Mouse (Mus musculus) layer of hippocampus, postnatal 10 days (tissue): Measurements from ENCODE around the gene Hagh. TPM values are rescaled to one million over a fixed set of nuclear protein-coding genes. Genes with fewer than 3 reads are reported as not detected.

Experiments used
- DNase-seq, 2 experiments: peaks; one replicate each; pipeline ENCODE4 v3.0.0; 2021; ENCODE audit warnings: low spot score in 2 of 2
- total RNA-seq, 2 experiments: library from RNA; stranded (reverse); gene quantifications; 2 replicates each; pipeline ENCODE4 v1.2.3; 2021

The Hagh gene
- total RNA-seq, 2 experiments from 2014 or later = 81.5 to 87.7 TPM

DNA sequence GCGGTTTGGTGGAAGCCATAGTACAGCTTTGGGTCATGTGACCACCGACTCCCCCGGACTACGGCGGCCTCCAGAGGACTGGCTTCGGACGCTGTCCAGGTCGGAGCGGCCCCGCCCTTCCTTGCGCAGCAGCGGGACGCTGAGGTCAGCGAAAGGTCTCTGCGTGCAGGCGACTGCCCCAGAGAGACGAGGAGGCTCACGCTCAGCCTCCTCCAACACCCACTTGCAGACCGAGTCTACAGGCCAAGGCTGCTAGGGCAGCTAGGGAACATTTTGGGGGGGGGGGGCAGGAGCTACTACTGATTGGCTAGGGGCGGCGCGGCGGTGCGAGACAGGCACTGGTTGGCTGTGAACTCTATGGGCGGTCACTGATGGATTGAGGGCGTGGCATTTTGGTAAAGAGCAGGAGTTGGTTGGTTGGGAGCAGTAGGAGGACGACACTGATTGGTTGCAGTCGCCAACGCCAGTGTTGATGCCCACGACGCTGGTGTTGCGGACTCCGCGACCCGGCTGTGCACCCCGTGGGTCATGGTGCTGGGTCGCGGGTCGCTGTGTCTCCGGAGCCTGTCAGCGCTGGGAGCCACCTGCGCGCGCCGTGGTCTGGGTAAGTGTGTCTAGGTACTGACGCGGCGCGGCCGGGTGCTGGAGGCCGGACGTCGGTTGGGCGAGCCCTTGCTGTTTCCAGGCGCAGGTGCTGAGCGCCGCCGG, 10.3 kb downstream of the Hagh start, which contains the start of gene Fahd1:
Gene Fahd1 (minus strand): TSS at position 300 of the 708 bp plus-strand sequence.
- peak; percentile 92 to 93 for DNase-seq

DNA sequence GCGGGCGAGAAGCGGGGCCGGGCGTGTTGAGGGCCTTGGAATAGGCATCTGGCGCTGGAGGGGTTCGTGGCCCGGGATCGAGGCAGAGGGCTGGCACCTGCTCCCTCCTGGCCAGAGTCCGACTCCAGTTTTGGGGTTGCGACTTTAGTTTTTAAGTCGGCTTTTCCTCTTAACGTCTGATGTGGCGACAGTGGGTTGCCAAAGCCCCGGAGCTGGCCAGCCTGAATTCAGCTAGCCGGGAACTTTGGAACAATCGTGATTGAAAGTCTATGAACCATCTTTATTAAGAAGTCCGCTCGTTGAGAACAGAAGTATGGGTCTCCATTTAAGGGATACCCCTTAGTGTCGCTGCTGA, 10.8 kb downstream of the Hagh start:
- no peak for DNase-seq

DNA sequence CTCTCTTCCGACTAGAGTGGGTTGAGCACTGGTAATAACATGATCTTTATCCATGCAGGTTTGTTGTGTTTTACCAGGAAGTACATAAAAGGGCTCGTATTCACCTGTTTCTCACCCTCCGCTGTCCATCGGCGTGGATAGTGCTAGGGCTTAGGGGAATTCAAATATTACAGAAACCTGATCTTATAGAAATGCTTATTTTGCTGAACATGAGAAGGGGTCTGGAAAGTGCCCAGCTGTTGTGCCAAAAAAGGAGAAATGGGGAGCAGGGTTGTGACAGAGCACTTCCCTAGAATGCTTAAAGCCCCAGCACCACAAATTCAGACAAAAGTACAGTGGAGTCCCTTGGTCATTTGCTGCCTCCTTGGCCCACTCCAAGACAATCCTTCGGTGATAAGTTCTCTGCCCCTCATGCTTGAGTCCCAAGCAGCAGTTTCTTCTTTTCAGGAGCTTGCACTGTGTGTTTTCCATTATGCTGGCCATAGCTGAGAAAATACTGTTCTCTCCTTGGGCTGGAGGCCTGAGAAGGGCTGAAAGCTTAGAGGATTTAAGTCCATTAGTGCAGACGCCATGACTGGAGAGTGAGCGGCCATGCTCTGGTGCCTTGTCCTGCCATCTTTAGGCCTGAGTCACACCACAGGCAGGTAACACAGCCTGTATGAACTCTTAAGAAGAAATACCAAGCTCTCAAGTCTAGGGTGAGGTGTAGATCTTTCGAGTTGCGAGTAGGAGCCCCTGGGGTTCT, 11.6 kb downstream of the Hagh start:
- no peak for DNase-seq

DNA sequence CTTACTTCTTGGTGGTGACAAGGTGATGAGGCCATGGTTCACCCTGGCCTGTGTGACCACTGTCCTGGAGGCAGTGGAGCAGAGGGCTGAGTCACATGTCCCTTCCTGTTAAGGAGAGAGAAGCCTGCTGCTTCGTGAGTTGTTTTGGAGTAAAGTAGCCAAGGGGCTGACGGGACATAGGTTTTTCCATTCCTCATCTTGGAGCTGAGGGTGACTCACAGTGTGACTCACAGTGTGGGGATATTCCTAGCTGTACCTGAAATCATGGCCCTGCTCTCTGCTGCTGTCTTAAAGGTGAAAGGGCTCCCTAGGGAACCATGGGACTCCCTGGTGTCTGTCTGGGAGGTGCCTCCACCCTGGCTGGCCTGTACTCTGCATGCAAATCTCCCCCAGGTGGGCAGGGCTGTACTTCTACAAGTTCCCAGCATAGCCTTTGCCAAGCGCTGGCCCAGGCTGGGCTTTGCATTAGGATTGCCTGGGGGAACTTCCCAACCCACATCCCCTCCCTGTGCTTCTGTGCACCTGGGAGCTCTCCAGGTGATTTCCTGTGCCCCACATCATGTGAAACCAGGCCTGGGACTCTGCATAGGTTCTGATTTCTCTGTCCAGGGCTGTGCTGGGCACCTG, 16.0 kb downstream of the Hagh start:
- no peak for DNase-seq

DNA sequence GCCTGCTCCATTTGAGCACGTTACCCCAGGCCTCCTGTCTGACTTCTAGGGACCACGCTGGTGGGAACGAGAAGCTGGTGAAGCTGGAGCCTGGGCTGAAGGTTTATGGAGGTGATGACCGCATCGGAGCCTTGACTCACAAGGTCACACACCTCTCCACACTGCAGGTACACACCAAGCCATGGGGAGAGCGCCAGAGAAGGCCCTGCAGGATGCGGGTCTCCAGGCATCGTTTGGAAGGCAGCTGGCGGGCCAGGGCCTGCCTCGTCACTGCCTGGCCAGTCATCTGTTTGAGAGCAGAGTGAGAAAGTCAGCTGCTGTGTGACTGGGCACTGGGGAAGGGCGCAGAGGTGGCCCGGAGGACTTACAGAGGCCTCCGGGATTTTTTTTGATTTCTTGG, 16.6 kb downstream of the Hagh start:
- DNase-seq = no peak

DNA sequence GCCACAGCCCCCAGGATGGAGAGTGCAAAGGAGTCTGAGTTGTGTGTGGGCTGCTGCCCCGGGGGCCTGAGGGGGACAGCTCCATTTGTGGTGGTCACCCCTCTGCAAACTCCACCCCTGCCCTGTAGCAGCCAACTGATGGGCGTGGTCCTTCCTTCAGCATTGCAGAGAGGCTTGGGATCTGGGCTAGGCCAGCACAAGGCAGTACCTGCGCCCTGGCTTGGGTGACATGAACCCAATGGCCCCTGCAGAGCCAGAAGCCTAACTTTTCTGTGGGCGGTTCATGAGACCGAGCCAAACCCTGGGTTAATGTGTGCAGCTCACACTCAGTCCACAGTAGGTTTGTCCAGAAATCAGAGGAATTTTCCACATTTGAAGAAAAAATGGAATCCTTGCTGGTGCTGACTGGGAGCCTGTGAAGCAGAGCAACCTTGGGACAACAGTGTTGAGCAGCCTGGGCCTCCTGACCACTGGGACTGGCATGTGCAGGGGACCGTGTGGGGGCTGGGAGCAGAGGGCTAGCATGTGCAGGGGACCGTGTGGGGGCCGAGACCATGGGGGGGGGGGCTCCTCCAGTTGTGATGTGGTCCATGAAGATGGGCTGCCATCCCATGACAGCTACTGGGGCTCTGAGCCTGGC, 18.0 kb downstream of the Hagh start:
- no peak for DNase-seq

DNA sequence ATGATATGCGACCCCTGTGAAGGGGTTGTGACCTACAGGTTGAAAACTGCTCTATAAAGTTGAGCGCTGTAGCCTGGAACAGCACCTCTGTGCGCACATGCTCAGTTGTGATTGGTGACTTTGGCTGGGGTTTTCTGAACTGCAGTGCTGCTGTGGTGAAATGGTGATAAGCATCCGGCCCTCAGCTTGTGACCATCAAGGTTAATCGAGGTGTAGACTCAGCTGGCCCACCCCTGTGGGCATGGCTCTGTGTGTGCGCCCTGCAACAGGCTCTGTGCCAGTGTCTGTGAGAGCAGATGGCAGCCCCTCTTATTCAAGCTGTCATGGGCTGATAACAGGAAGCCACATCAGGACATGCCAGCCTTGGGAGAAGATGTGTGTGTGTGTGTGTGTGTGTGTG, 19.0 kb downstream of the Hagh start:
- peak; percentile 54 to 63 for DNase-seq

DNA sequence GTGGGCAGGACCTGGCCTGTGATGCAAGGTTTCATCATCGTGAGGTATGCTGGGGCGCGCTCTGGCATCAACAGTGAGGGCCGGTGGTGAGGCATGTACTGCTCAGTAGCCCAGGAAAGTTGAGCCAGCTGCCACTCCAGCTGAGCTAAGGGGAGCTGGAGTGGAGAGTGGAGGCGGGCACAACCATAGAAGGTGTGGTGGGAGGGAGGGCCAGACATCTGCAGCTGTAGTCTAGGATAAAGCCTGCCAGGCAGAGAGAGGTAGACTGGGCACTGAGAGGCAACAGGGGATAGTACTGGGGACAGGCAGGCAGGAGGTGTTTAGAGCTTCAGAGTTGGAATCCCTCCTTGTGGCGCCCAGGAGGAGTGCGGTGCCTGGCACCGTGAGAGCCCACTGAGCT, 20.1 kb downstream of the Hagh start:
- no peak for DNase-seq

DNA sequence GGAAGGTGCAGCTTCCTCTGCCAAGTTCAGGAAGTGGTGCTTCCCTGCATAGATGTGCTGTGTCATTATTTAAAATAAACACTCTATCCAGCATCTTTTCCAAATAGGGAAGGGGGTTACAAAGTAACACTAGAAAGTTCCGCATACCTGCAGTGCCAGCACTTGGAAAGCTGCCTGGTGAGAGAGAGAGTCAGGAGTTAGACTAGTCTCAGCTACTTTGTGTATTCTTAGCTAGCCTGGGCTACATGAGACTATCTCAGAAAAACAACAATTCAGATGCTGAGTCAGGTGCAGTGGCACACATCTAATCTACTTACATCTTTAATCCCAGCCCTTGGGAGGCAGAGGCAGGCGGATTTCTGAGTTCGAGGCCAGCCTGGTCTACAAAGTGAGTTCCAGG, 21.8 kb downstream of the Hagh start:
- no peak for DNase-seq

DNA sequence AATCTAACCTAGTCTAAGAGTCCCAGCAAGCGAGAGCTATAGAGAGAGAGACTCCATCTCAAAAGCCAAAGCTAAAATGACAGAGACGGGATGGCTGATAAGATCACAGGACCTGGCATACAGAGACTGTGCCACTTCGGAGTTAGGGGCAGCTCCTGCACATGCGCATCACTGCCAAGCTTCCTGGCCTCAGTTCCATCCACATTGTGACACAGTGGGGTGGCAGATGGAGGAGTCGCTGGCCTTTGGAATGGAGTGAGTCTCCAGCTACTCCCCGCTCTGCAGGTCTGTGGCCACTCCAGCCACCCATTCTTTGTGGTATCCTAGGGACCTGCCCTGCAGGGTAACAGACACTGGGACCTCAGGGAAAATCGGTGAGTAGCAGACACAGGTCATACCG, 25.8 kb downstream of the Hagh start, which contains the start of gene Igfals:
Gene Igfals (plus strand): TSS at position 222 of the 400 bp plus-strand sequence.
- DNase-seq = no peak

DNA sequence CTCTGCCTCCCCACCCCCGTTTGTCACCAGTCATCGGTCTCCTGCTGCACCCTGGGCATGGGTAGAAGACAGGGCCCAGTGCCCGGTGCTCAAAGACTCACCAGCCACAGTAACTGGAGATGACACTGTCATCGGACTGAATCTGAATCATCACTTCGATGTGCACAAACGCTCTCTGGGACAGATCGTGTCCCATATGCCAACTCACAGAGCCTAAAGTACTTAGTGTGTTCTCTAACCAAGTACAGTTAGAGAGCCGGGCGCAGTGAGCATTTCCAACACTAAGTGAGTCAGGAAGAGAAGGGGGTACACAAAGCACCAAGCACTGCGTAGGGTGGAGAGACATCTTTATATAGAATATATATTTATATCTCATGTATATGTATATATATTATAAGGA, 28.0 kb downstream of the Hagh start:
- DNase-seq = no peak

DNA sequence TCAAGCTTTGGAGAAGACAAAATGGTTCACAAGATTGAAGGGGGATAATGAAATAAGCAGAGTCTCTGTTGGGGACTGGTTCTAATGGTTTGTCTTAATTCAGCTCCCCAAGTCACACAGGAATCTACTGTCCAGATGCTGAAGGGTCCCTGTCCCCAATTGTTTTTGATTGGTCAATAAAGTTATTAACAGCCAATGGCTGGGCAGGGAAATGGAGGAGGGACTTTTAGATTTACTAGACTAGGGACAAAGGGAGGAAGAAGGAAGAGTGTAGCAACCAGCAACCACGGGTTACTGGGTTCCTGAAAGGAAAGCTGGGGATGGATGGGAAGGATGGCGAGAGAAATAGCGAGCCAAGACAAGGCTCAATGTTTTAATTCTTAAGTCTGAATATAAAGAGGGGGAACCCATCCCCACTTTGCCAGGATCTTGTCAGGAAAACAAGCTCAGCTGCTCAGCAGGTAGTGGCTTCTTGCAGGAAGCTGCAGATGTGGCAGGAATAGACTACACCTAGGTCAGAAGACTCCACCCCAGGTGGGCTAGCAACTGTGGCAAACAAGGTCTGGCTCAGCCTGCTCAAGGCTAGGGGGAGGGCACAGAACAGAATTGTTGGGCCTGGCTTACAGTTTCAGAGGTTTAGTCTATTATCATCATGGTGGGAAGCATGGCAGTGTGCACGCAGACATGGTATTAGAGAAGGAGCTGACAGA, 33.9 kb downstream of the Hagh start:
- no peak for DNase-seq

DNA sequence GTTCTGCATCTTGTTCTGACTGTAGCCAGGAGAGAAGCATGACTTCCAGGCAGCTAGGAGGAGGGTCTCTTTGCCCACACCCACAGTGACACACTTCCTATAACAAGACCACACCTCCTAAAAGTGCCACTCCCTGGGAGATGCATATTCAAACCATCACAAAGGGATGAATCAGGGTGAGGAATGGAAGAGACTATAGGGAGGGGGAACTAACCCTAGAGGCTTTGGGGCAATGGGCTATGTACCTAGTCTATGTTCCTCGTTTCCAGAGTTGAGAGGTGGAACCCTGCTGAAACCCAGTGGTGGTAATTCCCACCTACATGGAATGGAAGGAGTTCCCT, 34.4 kb downstream of the Hagh start:
- no peak for DNase-seq

DNA sequence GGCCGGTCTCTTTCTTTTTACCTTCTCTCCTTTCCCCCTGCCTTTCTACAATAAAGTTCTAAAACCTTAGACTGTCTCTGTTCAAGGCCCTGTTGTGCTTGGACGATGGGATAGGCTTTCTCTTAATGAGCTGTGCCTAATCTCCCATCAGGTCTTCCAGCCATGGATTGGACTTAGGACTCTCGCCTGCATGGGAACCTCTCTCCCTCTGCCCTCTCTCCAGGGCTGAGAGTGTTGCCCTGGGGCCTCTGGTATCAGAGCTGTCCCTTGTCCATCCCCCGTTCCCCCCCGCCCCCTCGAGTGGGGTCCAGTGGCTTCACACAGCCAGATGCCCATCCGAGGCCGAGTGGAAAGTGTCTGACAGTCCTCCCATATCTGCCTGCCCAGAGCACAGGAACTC, 35.0 kb downstream of the Hagh start:
- DNase-seq = no peak

DNA sequence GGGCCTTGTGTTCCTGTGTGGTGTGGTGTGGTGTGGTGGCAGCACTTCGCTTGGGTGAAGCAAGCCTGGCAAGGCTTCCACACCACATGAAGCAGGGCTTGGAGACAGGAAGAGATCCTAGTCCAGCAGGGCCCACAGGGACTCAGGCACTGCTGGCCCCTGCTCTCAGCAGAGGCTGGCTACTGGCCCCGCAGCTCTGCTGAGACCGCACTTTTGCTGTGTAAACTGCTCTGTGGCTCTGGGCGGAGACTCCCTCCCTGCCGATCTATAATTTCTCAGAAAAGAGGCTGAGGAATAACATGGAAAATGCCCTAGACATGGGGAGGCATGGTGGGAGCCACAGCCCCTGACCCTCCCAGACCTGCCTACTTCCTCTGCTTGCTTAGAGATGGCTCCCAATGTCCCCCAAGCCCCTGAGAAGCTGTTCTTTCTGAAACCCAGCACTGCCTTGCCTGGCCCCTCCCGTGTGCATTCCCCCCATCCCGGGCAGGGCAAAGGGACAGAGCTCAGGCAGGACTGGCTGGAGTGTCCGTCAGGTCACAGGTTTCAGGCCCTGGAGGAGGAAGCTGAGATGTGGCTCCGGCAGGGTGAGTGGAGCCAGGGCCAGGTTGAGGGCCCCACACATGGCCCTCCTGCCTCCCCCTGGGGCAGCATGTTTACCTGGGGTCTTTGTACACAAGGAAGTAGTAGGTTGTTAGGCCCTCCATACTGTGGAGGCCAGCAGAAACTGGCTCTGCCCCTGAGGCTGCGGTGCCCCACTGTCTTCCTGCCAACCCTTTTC, 37.6 kb downstream of the Hagh start:
- DNase-seq = no peak

DNA sequence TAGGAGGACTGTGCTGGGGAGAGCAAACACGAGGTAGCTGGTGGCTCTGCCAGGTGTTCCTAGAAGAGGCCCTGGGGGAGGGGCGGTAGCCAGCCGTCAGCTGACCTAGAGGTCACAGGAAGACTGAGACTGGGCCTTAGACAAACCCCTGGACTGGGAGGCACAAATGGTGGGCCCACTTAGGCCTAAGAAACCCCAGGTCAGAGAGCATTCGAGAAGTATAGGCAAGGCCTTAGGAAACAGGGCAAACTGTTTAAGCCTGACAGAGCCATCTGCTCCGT, 38.1 kb downstream of the Hagh start:
- no peak for DNase-seq

DNA sequence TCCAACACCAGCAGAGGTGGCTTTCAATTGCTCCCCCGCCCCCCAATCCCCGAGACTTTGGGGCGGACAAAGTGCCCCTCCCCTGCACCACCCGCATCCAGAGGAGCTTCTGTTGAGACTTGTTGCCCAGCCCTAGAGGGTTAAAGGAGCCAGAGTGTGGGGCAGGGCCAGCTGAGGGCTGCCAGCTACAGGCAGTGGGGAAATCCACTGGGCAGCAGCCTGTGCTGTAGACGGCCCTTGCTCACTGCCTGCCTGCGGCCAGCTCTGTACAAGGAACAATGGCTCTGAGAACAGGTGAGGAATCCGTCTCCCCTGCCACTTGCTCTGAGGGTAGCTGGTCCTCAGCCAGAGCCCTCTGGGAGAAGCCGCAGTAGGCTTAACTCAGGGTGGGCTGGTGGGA, 38.6 kb downstream of the Hagh start:
- DNase-seq = no peak

DNA sequence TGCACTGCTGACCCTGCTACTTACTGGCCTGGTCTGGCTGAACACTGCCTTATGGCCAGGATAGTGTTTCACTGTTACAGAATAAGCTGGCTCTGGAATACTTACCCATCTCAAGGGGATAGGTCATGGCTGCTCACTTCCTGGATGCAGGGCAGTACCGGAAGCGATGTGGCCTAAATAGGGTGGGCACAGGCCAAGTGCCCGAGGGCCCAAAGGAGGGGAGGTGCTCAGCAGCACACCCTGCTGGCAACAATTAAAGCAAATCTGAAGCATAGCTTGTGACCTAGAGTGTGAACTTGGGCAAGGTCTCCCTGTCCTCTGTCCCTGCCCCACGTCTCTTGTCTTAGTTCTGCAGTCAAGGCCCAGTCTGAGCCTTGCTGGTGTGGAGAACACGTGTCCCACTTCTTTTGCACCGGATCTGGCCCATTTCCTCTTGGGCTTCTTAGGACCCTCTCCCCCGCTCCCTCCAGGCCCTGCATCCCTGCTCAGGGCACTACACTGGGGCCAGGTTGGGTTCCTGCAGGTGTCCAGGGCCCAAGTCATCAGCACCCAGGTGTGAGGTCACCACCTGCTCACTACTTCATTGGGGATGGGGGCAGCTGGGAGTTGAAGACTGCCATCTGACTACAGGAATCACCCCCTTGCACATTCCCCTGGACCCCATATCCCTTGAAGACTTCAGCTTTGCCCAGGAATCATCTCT, 41.9 kb downstream of the Hagh start:
- no peak for DNase-seq

DNA sequence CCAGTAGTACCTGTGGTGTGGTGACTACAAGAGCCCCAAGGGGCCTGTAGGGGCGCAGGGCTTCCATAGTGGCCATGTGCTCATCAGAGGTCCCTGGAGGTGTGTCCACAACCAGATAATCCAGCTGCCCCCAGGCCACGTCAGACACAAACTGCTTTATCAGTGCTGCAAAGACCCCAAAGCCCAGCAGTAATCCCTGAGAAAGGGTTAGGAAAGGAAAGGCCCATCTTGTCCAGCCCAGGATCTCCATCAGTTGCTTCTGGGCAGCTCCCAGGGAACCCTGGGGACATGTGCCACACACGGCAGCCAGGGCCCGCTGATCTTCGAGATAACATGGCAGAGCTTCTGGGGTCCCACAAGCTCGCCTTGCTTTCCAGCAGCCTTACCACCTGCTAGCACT, 44.4 kb downstream of the Hagh start:
- DNase-seq = no peak
